Mouse (Mus musculus) cerebellum, postnatal 4 days (tissue): ENCODE data around the gene Tmem120b.

ENCODE experiments used
- DNase-seq, 2 experiments: peaks; one replicate each; pipeline ENCODE4 v3.0.0; 2022; ENCODE audit warnings: low spot score in 2 of 2, mixed read lengths in 1 of 2

The Tmem120b gene

DNA sequence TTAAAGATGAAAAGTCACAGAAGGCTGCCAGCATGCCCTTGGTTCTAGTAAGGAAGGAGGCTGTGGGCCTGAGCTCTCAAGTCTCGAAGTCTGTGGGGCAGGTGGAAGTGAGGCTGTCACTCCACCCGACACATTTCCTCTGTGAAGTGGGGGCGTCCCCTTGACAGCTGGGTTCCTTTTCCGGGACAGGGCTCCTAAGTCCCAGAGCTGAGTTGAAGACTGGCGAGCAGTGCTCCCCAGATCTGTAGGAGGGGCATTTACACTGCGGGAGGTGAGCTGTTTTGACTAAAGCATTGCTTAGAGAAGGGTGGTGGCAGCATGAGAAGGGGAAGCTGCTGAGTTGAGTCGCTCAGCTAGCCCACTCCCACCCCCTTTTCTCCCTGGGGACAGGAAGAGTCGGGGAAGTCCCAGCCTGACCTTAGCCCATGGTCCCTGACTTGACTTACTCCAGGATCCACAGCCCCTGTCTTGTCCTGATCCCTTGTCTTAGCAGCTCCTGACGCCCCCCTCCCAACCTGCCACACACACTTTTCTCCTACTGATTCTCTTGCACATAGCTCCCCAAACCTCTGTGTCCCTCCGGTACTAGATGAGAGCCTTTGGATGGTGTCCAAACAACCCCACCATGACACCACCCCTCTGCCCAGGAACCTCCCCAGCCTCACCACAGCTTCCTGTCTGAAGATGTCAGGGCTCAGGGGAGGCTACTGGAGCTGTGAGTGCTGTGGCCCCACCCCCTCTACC lies 60.4 kb downstream of the Tmem120b start:
- DNase-seq = no peak

DNA sequence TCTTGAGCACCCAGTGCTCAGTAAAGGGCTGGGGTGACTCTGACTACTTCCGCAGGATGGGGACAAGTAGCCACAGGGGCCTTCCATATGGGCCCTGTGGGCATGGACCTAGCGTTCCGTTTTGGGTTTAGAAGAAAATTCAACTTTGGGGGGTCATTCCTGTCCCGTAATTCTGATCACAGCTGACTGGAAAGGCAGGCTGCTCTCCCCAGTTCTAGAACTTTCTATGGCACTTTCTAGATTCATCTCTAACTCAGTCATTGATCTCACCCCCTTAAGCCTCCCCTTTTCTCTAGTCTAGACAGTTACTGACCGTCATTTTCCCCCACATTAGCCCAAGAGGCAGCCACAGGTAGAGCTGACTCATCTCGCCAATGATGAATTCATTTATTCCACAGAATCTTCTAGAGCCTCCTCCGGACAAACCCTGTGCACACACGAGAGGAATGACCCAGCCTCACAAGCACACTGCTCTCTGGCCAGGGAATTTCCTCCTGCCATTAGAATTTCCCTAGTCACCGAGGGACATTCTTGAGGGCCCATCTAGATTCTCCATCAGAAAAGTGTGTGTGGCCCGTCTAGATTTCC lies 61.0 kb downstream of the Tmem120b start:
- no peak for DNase-seq

DNA sequence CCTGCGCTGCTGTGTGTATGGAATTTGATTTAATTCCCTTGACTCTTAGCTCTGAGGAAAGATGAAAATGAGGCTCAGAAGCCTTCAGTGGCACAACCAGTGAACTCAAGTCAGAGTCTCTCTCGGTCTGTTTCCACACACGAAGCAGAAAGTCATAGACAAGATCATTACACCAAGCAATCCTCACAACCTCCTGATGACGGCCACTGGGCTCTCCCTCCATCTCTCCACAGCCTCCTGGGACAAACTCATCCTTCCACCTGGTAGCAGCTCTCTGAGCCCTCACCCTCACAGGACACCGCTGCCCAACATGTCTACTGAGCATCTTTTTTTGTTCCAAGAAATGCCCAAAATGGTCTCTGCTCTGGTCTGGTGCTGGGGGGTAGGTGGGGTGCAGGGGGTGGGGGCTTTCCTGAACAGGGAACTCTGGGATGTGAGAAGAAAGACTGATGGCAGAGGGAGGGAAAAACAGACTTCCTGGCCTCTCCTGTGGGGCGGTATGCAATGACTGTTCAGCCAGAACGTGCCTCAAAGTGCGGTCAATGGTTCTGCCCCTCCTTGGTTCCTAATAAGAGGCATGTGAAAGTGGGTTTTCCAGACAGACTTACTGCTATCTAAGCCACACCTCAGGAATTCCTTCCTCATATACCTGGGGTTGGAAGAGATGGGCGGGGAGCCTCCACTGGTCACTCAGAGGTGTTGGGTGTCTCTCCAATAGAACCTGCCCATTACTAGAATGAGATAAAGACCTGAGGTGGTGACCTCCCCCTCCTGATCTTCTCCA lies 62.0 kb downstream of the Tmem120b start:
- no peak for DNase-seq

DNA sequence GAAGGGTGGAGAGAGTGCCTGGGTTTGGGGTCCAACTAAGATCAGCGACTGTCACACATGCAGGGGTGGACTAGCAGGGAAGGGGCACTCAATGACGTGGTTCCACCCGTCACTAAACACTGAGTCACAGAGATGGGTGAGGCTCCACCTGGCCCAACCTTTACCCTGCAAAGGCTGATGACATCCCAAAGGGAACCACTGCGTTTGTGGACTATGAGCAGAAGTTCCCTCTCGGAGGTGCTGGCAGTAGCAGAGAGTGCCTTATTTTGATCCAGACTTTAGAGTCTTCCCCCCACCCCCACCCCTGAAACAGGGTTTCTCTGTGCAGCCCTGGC lies 62.6 kb downstream of the Tmem120b start:
- no peak for DNase-seq

DNA sequence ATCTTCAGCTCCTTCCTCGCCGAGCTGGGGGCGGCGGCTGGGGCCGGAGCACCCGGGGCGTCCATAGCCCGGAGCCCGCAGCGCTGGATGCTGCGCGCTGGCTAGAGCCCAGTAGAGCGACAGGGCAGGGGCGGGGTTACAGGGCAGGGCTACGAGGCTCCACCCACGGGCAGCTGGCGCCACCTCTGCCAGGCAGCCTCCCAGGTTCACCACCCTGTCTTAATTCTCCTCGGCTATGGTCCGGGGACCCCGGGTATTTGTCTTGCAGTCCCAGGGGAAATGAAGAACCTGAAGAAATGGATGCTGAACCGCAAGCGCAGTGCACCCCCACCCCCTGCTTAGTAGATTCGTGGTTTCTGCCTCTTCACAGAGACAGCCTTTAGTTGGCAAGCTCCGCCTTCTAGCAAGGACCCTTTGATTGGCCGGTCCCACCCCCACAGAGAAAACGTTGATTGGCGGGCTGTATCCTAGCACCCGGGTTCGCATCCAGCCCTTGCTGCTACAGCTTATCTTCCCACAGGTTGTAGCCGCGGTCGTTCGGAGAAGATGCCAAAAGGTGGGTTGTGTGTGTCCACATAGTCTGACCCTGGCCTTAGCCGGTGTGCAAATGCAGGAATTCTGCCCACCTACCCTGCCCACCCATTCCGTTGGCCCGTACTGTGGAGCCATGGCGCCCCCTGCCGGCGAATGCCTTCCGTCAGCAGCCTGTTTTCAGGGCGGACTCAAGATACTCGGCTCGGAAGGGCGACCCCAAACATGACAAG lies 64.3 kb downstream of the Tmem120b start, which contains the start of gene Rhof:
TSS of gene Rhof (minus strand) at position 385 of the 764 bp plus-strand sequence.
- DNase-seq = peak; percentile 80 to 88

DNA sequence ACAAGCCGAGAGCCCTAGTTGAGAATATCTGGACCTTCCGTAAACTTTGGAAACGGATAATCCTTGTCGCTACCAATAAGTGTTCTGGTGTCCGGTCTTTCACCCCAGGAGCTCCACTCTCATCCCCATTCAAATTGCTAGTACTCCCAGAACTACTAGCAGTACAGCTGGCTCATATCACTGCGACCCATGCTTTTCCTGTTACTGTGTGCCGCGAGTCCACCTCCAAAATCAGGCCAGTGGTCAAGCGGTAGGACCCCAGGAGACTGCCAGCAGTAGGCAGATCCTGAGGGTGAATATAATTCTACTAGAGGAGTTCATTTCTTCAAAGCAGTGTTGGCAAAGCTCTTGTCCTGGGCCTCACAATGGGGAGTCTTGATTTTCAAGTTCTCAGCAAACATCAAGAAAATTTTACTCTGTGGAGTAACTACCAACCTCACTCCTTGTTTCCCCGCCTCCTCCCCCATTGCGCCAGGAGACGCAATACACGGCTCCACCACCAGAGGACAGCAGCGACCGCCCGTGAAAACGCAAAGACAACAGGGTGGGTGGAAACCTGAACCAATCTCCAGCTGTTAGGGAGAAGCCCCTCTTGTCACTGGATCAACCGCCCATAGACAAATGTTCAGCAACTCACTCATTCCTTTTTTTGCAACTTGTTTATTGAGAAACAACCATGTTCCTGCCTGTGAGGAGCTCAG lies 65.0 kb downstream of the Tmem120b start:
- DNase-seq = peak; percentile 88 to 94

DNA sequence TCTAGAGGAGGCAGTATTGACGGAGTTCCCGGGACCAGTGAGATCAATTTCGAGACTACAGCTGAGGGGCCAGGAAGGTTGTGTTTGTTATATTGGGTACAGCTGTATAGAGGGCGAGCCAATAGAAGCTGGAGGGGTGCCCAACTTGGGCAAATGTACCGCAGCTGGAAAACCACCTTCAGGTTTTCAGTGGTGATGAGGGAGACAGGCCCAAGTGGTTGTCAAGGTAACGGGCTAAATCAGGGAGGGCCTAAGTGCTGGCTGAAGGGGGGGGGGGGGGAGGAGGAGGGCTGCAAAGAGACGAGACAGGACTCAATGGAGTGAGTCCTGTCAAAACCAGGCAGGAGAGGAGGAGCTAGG lies 65.5 kb downstream of the Tmem120b start:
- no peak for DNase-seq

DNA sequence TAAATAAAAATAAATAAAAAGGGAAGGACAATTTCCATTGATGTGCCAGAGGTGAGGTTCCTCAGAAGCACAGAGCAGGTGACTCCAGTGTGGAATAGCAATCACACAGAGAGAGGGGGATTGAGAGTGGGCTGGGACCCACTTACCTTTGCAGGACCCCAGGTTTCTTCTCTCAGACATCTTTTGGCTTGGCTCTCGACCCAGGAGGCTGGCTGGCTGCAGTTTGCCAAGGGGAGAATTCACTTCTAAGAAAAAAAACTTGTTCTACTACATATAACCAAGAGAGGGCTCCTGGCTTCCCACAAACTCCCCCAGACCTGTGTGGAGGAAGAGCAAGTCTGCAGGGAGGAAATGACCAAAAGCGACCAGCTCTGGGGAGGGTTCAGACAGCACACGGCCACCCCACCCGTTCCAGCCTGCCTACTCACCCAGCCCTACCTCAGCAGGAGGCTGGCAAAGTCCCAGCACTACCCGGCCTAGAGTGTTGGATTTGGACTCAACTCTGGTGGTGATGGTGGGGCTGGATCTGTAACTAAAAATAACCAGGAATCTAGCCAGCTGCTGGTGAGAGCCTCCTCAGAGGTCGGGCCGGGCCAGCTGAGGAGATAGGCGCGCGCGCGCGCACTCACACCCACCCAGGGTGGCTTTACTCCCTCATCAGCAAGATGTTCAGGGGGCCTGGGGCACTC lies 66.1 kb downstream of the Tmem120b start:
- DNase-seq = peak in 1 of 2 experiments; percentile 71

DNA sequence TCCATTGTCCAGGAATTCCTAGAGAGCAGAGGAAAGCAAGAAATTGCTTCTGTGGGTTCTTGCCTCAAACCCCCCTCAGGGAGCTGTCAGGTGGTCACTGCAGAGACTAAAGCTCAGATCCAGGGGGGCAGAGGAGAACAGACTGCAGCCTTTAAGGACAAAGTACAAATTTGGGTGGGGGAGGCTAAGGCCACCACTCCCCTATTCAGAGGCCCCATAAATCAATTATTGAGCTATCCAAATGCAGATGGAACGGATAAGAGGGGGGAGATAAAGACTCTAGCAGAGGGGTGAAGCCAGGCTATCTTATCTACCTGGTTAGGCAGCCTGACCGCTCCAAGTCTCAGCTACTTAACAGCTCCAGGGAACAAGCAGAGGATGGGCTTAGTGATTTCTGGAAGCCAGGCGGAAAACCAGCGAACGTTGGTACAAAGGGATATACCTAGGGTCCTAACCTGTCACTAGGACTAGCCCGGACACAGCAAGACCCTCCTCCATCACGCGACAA lies 66.7 kb downstream of the Tmem120b start:
- DNase-seq = no peak

DNA sequence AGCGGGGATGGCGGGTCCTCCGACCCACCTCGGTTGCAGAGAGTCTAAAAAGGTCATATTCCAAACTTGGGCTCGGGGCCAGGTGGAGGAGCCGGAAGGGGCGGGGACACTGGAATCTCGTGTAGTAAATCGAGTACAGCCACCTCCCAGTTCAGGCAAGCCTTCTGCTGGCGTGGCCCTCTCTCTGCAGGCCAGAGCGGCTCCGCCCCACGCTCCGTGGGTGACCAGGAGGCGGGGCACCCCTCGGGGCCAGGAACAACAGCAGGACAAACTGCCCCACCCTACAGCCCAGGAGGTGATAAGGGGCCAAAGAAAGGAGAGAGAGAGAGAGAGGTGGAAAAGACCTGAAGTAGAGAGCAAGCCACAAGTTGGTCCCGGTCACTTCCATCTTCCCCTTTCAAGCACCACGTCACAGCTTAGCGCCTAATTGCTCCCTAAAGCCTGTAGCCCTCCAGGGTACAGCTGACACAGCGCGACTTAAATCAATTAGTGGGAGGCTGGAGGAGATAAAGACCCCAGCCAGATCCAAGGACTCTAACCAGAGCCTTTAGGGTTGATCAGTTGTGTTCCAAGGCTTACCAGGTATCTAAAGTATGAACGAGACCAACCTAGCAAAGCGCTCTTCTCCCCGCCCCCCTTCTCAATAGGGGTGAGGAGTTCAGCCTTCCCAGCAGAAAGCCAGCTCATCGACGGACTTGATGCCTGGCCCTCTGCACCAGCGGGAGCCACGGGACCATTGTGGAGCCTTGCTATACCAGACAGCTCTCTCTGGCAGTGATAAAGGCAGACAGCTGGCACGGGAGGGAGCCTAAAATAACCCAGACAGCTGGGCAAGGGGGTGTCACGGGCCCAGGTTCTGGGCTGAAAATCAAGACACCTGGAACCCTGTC lies 67.5 kb downstream of the Tmem120b start:
- DNase-seq = peak in 1 of 2 experiments; percentile 63

DNA sequence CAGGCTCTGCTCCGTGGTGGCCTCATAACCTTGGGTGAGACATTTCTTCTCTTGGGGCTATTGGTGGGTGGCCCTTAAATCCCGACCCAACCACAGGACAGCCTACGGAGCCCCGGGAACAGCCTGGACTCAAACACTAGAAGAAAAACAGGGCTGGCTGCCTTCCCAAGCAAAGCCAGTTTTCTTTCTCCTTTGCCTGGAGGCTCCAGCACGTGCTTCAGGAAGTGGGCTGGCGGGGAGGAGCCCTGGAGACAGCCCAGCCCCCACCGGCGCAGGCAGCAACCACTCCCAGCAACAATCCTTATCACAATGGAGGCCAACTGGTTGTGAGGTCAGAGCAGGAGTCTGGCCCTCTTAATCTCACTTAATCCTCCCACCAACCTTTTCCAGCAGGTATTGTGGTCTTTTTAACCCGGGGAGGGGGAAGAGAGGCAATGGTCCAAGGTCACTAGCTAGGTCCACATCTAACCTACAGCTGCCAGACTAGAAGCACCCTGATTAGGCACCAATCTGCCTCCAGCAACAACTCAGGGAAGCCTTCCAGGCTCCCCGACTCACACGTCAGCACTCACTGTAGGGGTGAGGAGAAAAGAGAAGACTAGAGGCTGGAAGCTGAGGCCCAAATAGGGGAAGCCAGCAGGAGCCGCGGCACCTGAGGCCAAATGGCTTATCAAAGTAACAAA lies 68.3 kb downstream of the Tmem120b start:
- peak in 1 of 2 experiments; percentile 79 for DNase-seq

DNA sequence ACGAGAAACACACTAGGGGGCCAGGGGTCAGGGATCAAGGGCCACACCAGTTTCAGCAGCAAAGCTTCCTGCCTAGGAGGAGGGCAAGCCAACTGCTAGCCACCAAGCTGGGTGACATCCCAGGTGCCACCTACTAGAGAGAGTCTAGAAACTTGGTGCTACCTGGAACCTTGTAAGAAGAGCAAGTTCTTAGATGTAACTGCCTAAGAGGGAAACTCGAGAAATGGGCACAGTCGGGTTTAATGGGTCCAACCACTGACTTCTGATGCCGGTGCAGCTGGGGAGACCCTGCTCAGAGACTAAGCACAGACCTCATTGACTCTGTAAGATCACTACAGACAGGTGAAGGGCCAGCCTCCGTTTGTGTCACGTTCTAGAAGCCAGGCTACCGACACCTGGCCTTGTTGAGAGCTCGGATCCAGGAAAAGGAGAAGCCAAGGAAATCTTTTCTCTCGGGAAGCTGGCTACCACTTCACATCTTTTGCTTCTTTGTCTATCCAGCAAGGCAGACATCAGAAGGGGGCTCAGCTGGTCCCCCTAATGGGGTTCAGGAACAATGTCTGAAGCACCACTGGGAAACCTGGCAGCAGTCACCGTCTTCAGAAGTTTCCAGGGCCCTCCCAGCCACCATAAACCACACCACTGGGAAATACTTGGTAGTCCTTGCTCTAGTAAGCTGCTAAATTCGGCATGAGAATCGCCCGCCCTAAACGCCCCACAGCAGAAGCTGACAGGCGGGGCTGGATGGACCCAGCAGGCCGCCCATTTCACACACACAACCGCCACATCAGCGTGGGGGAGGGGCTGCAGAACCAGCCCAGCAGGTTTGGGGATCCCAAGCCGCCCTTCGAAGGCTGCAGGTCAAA lies 69.1 kb downstream of the Tmem120b start:
- DNase-seq = peak in 1 of 2 experiments; percentile 74

DNA sequence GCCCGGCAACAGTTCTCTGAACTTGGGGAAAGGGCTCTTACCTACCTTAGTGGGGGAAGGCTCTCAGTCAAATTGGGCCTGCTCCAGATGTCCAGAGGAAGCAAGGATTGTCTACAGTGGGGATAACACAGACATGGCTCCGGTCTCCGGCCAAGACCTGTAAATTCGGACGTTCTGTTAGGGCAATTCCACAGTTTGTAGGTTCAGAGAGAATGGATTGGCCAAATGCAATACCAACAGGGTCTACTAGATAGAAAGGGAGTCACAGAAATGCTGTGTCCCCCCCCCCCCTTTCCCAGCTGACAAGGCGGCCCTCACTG lies 69.7 kb downstream of the Tmem120b start:
- no peak for DNase-seq

DNA sequence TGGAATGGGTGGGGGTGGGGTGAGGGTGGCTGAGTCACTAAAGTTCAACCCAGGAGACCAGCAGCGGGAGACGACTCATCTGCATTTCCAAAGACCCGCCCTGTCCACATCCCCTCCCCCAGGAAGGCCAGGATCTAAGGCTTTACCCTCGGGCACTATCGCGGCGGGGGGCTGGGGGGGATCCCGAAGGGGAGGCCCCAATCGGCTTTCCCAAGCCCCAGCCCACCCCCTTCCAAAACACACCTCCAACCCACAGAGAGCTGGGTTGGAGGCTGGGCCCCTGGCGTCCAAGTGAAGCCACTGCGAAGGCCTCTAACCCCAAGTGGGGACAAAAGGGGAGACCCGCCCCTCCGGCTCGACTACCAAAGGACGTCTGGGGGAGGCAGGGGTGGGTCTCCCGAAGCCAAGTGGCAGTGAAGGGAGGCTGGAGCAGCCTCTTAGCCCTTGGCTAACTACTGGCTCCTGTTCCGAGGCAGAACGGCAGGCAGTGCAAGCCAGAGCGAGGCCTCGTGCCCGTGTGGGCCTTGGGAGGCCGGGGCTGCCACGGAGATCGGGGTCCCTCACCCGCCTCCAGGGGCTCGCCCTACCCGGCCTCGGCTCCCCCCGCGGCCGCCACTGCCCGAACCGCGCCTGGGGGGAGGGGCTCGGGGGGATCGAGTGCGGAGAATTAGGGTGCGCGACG lies 70.2 kb downstream of the Tmem120b start:
- peak in 1 of 2 experiments; percentile 57 for DNase-seq

DNA sequence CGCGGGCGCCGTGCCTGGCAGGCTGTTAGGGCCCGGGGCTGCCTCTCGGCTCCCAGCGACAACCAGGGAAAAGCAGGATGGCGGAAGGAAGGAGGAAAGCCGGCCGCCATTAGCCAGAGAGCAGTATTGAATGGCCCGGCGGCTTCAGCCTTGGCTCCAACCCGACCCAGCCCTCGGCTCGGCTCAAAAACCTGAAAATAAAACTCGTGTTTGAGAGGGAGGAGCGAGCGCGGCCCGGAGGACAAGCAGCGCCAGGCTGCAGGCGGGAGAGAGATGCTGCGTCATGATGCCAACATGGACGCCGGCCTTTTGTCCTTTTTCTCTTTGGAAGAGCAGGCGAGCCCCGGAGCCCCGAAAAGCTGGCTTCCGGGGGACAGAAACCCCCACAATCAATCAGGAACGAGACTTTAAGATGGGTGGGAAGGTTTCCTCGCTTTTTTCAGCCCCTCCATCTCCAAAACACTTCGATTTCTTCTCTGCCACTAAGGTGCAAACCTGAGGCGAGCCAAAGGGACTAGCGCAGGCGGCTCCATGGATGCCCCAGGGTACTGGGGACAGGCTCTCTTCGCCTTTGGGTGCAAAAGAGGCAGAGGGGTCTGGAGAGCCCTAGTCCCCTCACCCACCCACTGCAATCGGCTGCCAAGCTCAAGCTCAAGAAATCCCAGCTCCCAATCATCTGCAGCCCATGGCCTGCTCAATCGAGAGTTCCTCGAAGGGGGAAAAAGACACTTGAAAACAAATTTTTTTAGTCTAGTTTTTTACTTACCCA lies 70.9 kb downstream of the Tmem120b start:
- DNase-seq = peak in 1 of 2 experiments; percentile 76

DNA sequence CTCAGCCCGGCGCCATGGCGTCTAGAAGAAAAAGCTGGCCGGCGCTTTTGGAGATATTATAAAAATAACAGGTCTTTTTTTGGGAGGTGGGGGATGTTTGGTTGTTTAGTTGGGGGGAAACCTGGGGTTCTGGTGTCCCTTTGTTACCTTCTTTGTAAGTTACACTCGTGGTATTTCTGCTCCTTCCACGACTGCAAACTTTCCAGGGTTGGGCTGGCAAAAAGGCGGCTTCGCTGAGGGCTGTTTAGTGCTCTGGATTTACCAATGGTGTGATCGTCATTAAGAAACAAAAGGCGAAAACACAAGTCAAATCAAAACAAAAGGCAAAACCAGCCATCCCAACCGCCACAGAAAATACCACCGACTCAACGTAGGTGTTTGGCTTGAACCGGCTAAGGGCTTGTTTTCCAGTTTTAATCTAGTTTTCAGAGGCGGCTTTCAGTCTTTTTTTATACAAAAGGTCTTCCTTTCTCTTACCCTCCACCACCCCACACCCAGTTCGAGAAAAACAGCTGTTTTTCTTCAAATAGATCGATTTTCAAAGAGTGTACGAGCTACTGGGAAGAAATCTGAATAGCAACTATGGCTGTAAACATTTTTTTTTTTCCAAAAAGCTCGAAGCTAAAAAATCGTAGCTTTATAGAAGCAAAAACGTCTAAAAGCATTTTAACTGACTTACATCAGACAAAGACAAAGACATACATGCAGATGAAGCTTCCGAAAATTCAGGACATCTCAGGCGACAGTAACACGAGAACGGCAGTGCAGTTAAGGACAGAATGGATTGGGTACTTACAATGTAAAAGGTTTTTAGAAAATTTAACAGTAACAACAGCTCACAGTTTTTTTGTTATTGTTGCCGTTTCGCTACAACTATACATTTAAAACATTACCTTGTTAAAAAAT lies 71.8 kb downstream of the Tmem120b start:
- no peak for DNase-seq
